Mouse (Mus musculus) CH12.LX (cell line): ENCODE data around the gene Wnk2.

Experiments
- CHD1 ChIP-seq: IDR thresholded peaks from 2 replicates; pipeline ENCODE4 v1.6.1; 2012; ENCODE audit warnings: low read depth, low read length, improper control_type of control experiment, inconsistent platforms
- CTCF ChIP-seq, 2 experiments: IDR thresholded peaks in 1 of 2; conservative IDR thresholded peaks in 1 of 2; 2 replicates each; pipeline ENCODE4 v1.5.1; 2011 to 2012; ENCODE audit warnings: low read depth in 2 of 2, low read length in 2 of 2, improper control_type of control experiment in 1 of 2, inconsistent platforms in 1 of 2, mild to moderate bottlenecking in 1 of 2, moderate library complexity in 1 of 2
- ELF1 ChIP-seq: IDR thresholded peaks from 2 replicates; pipeline ENCODE4 v1.6.1; 2014; ENCODE audit warnings: low read depth, mild to moderate bottlenecking, inconsistent platforms, low read length, improper control_type of control experiment
- EP300 ChIP-seq: IDR thresholded peaks from 2 replicates; pipeline ENCODE4 v1.6.1; 2011; ENCODE audit warnings: low read length, improper control_type of control experiment
- HCFC1 ChIP-seq: IDR thresholded peaks from 2 replicates; pipeline ENCODE4 v1.6.1; 2012; ENCODE audit warnings: low read depth, mild to moderate bottlenecking, inconsistent platforms, low read length, improper control_type of control experiment
- KAT2A ChIP-seq: IDR thresholded peaks from 2 replicates; pipeline ENCODE4 v1.6.1; 2012; ENCODE audit warnings: low read length, improper control_type of control experiment, inconsistent platforms; ENCODE audit not compliant: insufficient replicate concordance
- POLR2A ChIP-seq: IDR thresholded peaks from 2 replicates; pipeline ENCODE4 v1.6.1; 2011; ENCODE audit warnings: low read depth, mild to moderate bottlenecking, improper control_type of control experiment, low read length
- POLR2AphosphoS2 ChIP-seq: IDR thresholded peaks from 2 replicates; pipeline ENCODE4 v1.6.1; 2011; ENCODE audit warnings: low read depth, low read length, improper control_type of control experiment
- SIN3A ChIP-seq: IDR thresholded peaks from 2 replicates; pipeline ENCODE4 v1.6.1; 2012; ENCODE audit warnings: low read length, improper control_type of control experiment, inconsistent platforms
- USF2 ChIP-seq: conservative IDR thresholded peaks from 2 replicates; pipeline ENCODE4 v1.6.1; 2011; ENCODE audit warnings: low read depth, low read length, improper control_type of control experiment
- ZKSCAN1 ChIP-seq: IDR thresholded peaks from 2 replicates; pipeline ENCODE4 v1.6.1; 2012; ENCODE audit warnings: low read depth, inconsistent platforms, low read length, improper control_type of control experiment, borderline replicate concordance

DNA sequence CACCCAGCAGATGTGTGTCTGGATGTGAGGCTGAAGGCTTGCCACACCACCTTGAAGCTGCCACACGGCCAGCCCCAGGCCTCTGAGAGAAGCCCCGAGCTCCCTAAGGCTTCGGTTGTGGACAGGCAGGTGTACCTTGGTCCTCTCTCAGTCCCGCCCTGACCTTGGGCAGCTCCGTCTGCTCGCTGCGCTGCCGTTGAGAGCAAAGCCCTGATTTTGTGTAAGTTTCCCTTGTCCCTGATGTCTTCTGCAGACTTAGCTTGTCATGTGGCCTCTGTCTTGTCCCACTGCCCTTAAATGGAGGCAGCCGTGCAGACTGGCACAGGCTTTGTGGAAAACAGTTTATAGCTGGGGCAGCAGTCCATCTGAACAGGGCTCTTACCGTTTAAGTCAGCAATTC, 6.2 kb upstream of the Wnk2 start:
- no peak for TF ChIP-seq CTCF (conservative IDR thresholded peaks at IDR 0.05 in 1 of 2, IDR thresholded peaks at IDR 0.05 in 1 of 2; ENCODE audit: low read depth in 2 of 2, low read length in 2 of 2)
- TF ChIP-seq POLR2A: no peak
- TF ChIP-seq USF2: no peak
- TF ChIP-seq HCFC1: no peak
- TF ChIP-seq ELF1: no peak
- no peak for TF ChIP-seq POLR2AphosphoS2
- TF ChIP-seq ZKSCAN1: no peak
- TF ChIP-seq EP300: no peak
- no peak for TF ChIP-seq CHD1
- no peak for TF ChIP-seq KAT2A
- no peak for TF ChIP-seq SIN3A
